Mouse (Mus musculus): ENCODE measurements around the gene Gm4778. TPM values are rescaled to one million over a fixed set of nuclear protein-coding genes. Genes with fewer than 3 reads are reported as not detected.
"Not testable (repeated sequence)": the region's sequence is repeated elsewhere in the genome, so short reads cannot be mapped to it uniquely, and the experiment has no call there.

The Gm4778 gene
- not detected in 2 replicates for polyA plus RNA-seq (2015; fragmentation: Nextera tagmentation; extraction: Ambion mirVana)

DNA sequence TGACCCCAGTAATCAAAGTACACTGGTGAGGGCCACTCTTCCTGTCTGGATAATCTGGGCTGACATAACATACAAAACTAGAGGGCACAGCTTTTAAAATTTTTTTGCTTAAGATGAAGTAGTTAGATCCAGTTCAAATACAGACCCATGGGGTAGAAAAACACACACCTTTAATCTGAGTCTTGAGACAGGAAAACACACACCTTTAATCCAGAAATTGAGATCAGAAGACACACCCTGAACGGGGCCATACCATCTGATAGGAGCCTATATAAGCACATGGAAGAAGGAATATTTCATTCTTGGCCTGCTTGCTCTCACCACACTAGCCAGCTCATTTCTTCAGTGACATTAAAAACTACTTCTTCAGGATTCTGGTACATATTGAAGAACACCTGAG lies at the start of gene Gm4778:
Gm4778 (plus strand) TSS at position 301 of the 400 bp plus-strand sequence.
- H3K4me1 ChIP-seq (ENCODE audit: control insufficient read depth, insufficient read depth, low read length); H3K4me2 ChIP-seq (ENCODE audit: low read length); H3K27me3 ChIP-seq (ENCODE audit: control insufficient read depth, insufficient read depth, low read depth, low read length); H3K36me3 ChIP-seq (ENCODE audit: control insufficient read depth, insufficient read depth, low read length); H3K9ac ChIP-seq (ENCODE audit: low read depth, low read length); H3K27ac ChIP-seq (ENCODE audit: low read length); H3K9me3 ChIP-seq (replicated peaks; ENCODE audit: control insufficient read depth, low read length, poor library complexity, severe bottlenecking); ATAC-seq; H3K4me3 ChIP-seq (ENCODE audit: low read depth, low read length): not testable (repeated sequence)
- 63% methylated on average over 1 of the region's 1 CpGs for WGBS

DNA sequence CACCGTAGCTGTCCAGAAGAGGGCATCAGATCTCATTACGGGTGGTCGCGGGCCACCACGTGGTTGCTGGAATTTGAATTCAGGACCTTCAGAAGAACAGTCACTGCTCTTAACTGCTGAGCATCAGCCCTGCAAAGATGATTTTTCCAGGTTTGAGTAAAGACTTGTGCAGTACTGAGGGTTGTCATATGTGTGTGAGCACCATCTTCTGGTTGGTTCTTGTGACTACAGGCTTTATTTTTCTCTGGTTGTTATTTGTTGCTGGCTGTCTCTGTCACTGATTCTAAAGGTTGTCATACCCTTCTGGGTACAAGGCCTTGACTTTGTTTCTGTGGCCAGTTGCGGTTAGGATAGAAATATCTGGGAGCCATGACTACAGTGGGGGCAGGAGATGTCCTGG lies 3.2 kb upstream of the Gm4778 start:
- no peak overlapping the region for H3K4me2 ChIP-seq (ENCODE audit: low read length)
- no peak overlapping the region for H3K27ac ChIP-seq (ENCODE audit: low read length)
- no peak overlapping the region for H3K9ac ChIP-seq (ENCODE audit: low read depth, low read length)
- no peak overlapping the region for H3K4me3 ChIP-seq (ENCODE audit: low read depth, low read length)
- WGBS, result 56% methylated on average over 6 of the region's 6 CpGs
- no peaks in the 10 kb centered on the region for H3K36me3 ChIP-seq (ENCODE audit: control insufficient read depth, insufficient read depth, low read length)
- H3K9me3 ChIP-seq (replicated peaks; ENCODE audit: control insufficient read depth, low read length, poor library complexity, severe bottlenecking), result no peaks in the 10 kb centered on the region
- ATAC-seq, result peak; percentile 68
- H3K27me3 ChIP-seq (ENCODE audit: control insufficient read depth, insufficient read depth, low read depth, low read length), result no peaks in the 10 kb centered on the region
- H3K4me1 ChIP-seq (ENCODE audit: control insufficient read depth, insufficient read depth, low read length), result no peaks in the 10 kb centered on the region

DNA sequence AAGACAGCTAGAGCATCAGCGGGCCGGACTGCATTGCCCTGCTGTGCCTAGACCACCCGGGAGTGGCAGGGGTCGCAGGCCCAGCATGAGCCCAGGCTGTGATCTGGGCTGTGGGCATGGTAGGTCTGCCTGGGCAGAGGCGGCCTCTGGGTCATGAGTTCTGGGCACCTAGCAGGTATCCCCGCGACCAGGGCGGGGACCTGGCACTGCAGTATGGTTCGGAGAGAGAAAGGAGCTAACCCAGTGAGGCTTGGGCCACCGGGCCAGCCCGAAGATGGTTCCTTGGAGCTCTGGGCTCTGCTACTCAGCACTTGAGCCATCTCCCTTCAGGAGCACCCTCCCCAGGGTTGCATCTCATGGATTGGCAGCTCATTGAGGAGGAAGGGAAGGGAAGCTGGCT lies 12.2 kb downstream of the Gm4778 start:
- Histone ChIP-seq H3K4me2 (ENCODE audit: low read length) (no peak overlapping the region), H3K9ac (ENCODE audit: low read depth, low read length) (no peak overlapping the region), H3K27me3 (ENCODE audit: control insufficient read depth, insufficient read depth, low read depth, low read length) (no peaks in the 10 kb centered on the region), H3K9me3 (replicated peaks; ENCODE audit: control insufficient read depth, low read length, poor library complexity, severe bottlenecking) (no peaks in the 10 kb centered on the region), H3K36me3 (ENCODE audit: control insufficient read depth, insufficient read depth, low read length) (no peaks in the 10 kb centered on the region), H3K27ac (ENCODE audit: low read length) (no peak overlapping the region), H3K4me3 (ENCODE audit: low read depth, low read length) (no peak overlapping the region), H3K4me1 (ENCODE audit: control insufficient read depth, insufficient read depth, low read length) (no peaks in the 10 kb centered on the region)
- 88% methylated on average over 11 of the region's 11 CpGs for WGBS
- ATAC-seq, result no peak

DNA sequence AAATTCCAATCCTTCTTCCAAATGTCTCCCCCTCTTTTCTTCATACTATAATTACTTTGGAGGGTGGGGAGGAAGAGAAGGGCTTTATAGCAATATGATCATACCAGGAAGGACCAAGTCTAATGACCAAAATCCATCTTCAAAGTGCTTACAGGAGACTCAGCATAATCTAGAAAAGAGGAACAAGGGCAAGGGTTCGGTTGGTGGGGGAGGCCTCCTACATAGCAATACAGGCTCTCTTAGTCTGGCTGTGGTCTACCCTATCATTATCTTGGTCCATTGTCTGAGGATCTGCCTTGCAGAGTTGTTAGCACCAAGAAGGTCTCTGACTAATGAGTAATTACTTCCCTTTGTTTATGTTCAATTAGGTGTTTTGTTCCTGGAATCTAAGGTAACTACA lies 41.6 kb downstream of the Gm4778 start:
- H3K4me3 ChIP-seq (ENCODE audit: low read depth, low read length), result no peak overlapping the region
- no peaks in the 10 kb centered on the region for H3K36me3 ChIP-seq (ENCODE audit: control insufficient read depth, insufficient read depth, low read length)
- ATAC-seq, result no peak
- no peak overlapping the region for H3K9ac ChIP-seq (ENCODE audit: low read depth, low read length)
- H3K27me3 ChIP-seq (ENCODE audit: control insufficient read depth, insufficient read depth, low read depth, low read length), result no peaks in the 10 kb centered on the region
- H3K4me1 ChIP-seq (ENCODE audit: control insufficient read depth, insufficient read depth, low read length), result peaks cover 6% of the 10 kb centered on the region
- H3K27ac ChIP-seq (ENCODE audit: low read length), result no peak overlapping the region
- WGBS, result 82% methylated on average over 1 of the region's 1 CpGs
- no peaks in the 10 kb centered on the region for H3K9me3 ChIP-seq (replicated peaks; ENCODE audit: control insufficient read depth, low read length, poor library complexity, severe bottlenecking)
- H3K4me2 ChIP-seq (ENCODE audit: low read length), result no peak overlapping the region

DNA sequence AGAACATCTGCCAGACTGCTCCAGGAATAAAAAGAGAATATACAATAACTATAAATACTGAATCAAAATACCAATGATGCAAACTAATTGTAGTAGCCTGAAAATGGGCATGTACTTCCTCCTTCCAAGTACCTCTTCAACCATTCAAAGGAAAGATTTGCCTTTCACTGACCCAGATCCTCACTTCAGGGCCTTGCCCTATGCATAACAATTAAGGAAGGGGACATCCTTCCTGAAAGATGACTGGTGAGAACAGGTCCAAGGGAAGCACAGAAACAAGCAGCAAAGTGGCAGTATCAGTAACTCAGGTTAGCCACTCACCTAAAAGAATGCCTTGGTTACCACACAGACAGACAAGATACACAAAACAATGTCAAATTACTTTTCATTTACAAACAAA lies 43.1 kb downstream of the Gm4778 start:
- no peak for ATAC-seq
- no peak overlapping the region for H3K27ac ChIP-seq (ENCODE audit: low read length)
- no peaks in the 10 kb centered on the region for H3K9me3 ChIP-seq (replicated peaks; ENCODE audit: control insufficient read depth, low read length, poor library complexity, severe bottlenecking)
- no peak overlapping the region for H3K4me3 ChIP-seq (ENCODE audit: low read depth, low read length)
- no peak overlapping the region for H3K9ac ChIP-seq (ENCODE audit: low read depth, low read length)
- H3K36me3 ChIP-seq (ENCODE audit: control insufficient read depth, insufficient read depth, low read length), result no peaks in the 10 kb centered on the region
- H3K4me2 ChIP-seq (ENCODE audit: low read length), result no peak overlapping the region
- no peaks in the 10 kb centered on the region for H3K27me3 ChIP-seq (ENCODE audit: control insufficient read depth, insufficient read depth, low read depth, low read length)
- H3K4me1 ChIP-seq (ENCODE audit: control insufficient read depth, insufficient read depth, low read length), result peaks cover 15% of the 10 kb centered on the region

DNA sequence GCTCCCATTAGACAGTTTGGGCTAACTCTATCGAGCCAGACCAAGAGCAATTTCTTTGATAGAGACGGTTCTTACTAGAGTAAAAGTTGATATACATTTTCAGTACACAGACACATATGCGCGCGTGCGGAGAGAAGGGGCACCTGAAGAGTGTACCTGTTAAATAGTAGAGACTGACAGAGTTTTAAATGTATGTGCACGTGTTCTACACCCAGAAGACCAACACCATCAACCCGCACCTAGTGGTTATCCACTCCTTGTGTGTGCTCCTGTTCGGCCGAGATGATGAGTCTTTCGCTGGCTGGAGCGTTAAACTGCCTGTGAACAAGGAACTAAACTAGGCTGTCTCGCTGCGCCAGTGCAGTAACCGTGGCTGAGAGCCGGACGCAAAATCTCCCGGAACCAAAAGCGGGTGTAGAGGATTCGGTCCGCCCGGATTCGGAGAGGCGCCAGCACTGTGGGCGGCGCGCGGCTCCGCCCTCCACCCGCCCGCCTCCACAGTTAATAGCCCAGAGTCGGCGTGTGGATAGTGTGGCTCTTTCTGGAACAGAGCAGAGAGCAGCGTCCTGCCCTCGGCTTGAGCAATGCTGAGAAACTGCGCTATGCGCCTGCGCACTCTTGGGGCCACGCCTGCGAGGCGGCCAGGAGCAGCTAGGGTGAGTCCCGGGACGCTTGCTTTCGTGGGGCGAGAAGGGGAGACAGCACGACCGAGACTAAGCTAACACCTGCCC lies 46.0 kb downstream of the Gm4778 start, which contains the start of gene Them4:
Them4 (plus strand) TSS at position 457 of the 731 bp plus-strand sequence.
- 2% methylated on average over 47 of the region's 47 CpGs for WGBS
- H3K9ac ChIP-seq (ENCODE audit: low read depth, low read length), result peak within 1 kb of the TSS; percentile 66

DNA sequence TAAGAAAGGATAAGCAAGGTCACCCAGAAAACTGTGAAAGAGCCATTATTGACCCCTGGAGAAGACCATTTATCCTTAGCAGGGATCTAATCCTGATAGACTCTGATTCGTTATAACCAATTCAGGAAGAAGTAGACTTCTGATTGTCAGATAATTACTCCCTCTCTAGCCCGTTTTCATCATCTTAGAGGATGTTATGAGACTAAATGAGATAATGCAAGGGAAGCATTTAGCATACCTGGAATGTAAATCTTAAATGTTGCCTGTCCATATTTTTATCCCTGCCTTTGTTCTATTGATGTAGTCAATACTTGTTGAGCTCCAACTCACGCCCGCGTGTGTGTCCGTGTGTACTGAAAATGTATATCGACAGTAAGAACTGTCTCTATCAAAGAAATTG lies 46.7 kb downstream of the Gm4778 start:
- Histone ChIP-seq H3K27ac (ENCODE audit: low read length) (peak overlapping the region; percentile 82), H3K4me2 (ENCODE audit: low read length) (peak overlapping the region; percentile 80), H3K9me3 (replicated peaks; ENCODE audit: control insufficient read depth, low read length, poor library complexity, severe bottlenecking) (no peaks in the 10 kb centered on the region), H3K4me3 (ENCODE audit: low read depth, low read length) (peak overlapping the region; percentile 57), H3K36me3 (ENCODE audit: control insufficient read depth, insufficient read depth, low read length) (no peaks in the 10 kb centered on the region), H3K4me1 (ENCODE audit: control insufficient read depth, insufficient read depth, low read length) (peaks cover 15% of the 10 kb centered on the region), H3K27me3 (ENCODE audit: control insufficient read depth, insufficient read depth, low read depth, low read length) (no peaks in the 10 kb centered on the region), H3K9ac (ENCODE audit: low read depth, low read length) (peak overlapping the region; percentile 66)
- ATAC-seq, result peak; percentile 0; the same call in 1 of the 2 replicates
- 46% methylated on average over 7 of the region's 7 CpGs for WGBS

More for the DNA sequence above, 46.0 kb downstream of the Gm4778 start, which contains the start of gene Them4:
- Histone ChIP-seq H3K4me3 (ENCODE audit: low read depth, low read length) (peak within 1 kb of the TSS; percentile 57), H3K4me2 (ENCODE audit: low read length) (peak within 1 kb of the TSS; percentile 80), H3K9me3 (replicated peaks; ENCODE audit: control insufficient read depth, low read length, poor library complexity, severe bottlenecking) (no peaks in the 10 kb centered on the region), H3K4me1 (ENCODE audit: control insufficient read depth, insufficient read depth, low read length) (peaks cover 15% of the 10 kb centered on the region), H3K27me3 (ENCODE audit: control insufficient read depth, insufficient read depth, low read depth, low read length) (no peaks in the 10 kb centered on the region), H3K27ac (ENCODE audit: low read length) (peak within 1 kb of the TSS; percentile 82), H3K36me3 (ENCODE audit: control insufficient read depth, insufficient read depth, low read length) (no peaks in the 10 kb centered on the region)
- ATAC-seq, result peak; percentile 99

DNA sequence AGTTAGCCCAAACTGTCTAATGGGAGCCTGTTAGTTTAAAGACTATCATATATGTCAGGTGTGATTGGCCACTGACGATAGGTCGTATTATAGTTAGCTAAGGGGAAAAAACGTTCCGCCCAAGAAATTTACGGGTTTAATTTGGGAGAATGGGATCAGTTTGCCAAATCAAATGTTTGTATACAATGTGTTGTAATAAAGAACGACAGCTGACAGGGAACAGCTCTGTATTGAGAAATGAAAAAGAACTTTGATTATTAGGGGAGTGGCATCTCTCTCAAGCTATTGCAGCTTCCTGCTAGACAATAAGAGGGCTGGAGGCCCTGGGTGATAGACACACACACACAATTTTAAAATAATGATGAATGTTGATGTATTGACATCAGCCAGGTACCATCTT lies 47.1 kb downstream of the Gm4778 start:
- Histone ChIP-seq H3K36me3 (ENCODE audit: control insufficient read depth, insufficient read depth, low read length) (no peaks in the 10 kb centered on the region), H3K9ac (ENCODE audit: low read depth, low read length) (peak overlapping the region; percentile 4; the same call in 1 of the 2 replicates), H3K4me3 (ENCODE audit: low read depth, low read length) (peak overlapping the region; percentile 57), H3K27me3 (ENCODE audit: control insufficient read depth, insufficient read depth, low read depth, low read length) (no peaks in the 10 kb centered on the region), H3K4me1 (ENCODE audit: control insufficient read depth, insufficient read depth, low read length) (peaks cover 15% of the 10 kb centered on the region), H3K27ac (ENCODE audit: low read length) (no peak overlapping the region), H3K4me2 (ENCODE audit: low read length) (peak overlapping the region; percentile 80), H3K9me3 (replicated peaks; ENCODE audit: control insufficient read depth, low read length, poor library complexity, severe bottlenecking) (no peaks in the 10 kb centered on the region)
- ATAC-seq, result no peak
- 73% methylated on average over 6 of the region's 6 CpGs for WGBS

DNA sequence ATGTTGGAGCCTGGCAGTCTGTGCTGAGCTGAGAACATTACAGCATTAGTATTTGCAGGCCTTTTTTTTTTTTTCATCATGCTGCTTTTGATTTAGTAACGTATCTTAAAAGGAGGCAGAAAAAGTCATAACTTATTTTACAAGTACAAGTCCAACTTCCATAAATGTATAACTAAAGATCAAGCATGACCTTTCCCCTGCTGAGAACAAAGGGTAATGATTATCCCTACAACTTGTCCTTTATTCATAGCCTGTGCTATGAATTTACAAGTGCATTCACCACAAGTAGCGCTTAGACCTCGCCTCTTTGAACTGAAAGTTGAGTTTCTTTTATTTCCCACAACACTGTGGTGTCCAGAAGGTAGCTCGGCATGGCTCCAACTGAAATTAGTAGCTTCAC lies 47.5 kb downstream of the Gm4778 start:
- Histone ChIP-seq H3K27me3 (ENCODE audit: control insufficient read depth, insufficient read depth, low read depth, low read length) (no peaks in the 10 kb centered on the region), H3K4me1 (ENCODE audit: control insufficient read depth, insufficient read depth, low read length) (peaks cover 15% of the 10 kb centered on the region), H3K4me2 (ENCODE audit: low read length) (peak overlapping the region; percentile 80), H3K9ac (ENCODE audit: low read depth, low read length) (peak overlapping the region; percentile 4; the same call in 1 of the 2 replicates), H3K27ac (ENCODE audit: low read length) (no peak overlapping the region), H3K4me3 (ENCODE audit: low read depth, low read length) (peak overlapping the region; percentile 57), H3K9me3 (replicated peaks; ENCODE audit: control insufficient read depth, low read length, poor library complexity, severe bottlenecking) (no peaks in the 10 kb centered on the region), H3K36me3 (ENCODE audit: control insufficient read depth, insufficient read depth, low read length) (no peaks in the 10 kb centered on the region)
- 80% methylated on average over 4 of the region's 4 CpGs for WGBS
- ATAC-seq, result no peak
